Mouse (Mus musculus) olfactory bulb, adult 2 months (tissue): Measurements from ENCODE around the gene Ppp6r2.

Experiments
- CTCF ChIP-seq: fragments of 200-500 bp; IDR thresholded peaks from 2 replicates; pipeline ENCODE4 v1.5.1; 2012; ENCODE audit warnings: low read depth, mild to moderate bottlenecking, low read length, moderate library complexity; ENCODE audit not compliant: insufficient read depth
- POLR2A ChIP-seq: fragments of 200-500 bp; IDR thresholded peaks from 2 replicates; pipeline ENCODE4 v1.6.1; 2012; ENCODE audit warnings: mild to moderate bottlenecking, low read depth, low read length, moderate library complexity; ENCODE audit not compliant: insufficient read depth

- TF ChIP-seq CTCF, result peak; percentile 17; the same call in 1 of the 2 replicates
- TF ChIP-seq POLR2A, result no peak
These were observed 1.2 kb upstream of the Ppp6r2 start for GRCm38 (mm10) chr15:89209886-89210761.
